Mouse (Mus musculus) embryo, embryonic 9.5 days (tissue): ENCODE measurements around the gene Eif2ak3.
A peak's percentile ranks its signal among the peaks of the same experiment; 100 is the strongest.
"Not testable (repeated sequence)": the region's sequence is repeated elsewhere in the genome, so short reads cannot be mapped to it uniquely, and the experiment has no call there.

Experiments used
- DNase-seq: peaks from one replicate; pipeline ENCODE4 v3.0.0-alpha.2; 2017; ENCODE audit errors: extremely low spot score

Gene Eif2ak3

DNA sequence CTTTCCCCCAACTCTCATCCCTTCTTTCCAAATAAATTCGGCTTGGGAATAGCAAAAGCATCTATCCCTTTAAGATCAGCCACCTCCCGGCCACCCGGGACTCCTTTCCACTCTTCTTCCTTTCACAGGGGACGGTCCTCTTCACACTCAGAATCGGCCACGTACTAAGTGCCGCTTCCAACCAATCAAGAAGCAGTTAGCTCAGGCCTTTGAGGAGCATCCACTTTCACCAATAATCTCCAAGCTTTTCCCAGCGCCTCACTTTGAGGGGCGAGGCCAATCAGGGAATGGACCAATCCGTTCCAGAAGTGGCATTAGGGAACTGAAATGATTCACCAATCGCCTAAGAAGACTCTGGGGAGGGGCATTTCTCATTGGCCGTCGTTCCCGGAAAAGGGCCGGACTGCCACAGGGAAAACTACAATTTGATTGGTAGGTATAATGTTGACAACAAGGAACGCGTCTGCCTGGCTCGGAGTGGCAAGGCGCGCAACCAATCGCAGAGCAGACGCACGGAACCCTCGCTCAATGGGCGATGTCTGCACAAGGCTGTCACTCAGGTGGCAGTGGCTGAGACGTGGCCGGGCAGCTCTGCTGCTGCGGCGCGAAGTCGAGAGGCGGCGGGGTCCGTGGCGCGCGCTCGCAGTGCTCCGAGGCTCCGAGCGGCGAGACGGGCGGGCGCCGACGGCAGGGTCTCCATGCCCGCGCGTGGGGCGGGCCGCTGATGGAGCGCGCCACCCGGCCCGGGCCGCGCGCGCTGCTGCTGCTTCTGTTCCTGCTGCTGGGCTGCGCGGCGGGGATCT lies at the start of gene Eif2ak3:
TSS of gene Eif2ak3 (plus strand) at position 514 of the 803 bp plus-strand sequence.
- peak; percentile 95 for DNase-seq

DNA sequence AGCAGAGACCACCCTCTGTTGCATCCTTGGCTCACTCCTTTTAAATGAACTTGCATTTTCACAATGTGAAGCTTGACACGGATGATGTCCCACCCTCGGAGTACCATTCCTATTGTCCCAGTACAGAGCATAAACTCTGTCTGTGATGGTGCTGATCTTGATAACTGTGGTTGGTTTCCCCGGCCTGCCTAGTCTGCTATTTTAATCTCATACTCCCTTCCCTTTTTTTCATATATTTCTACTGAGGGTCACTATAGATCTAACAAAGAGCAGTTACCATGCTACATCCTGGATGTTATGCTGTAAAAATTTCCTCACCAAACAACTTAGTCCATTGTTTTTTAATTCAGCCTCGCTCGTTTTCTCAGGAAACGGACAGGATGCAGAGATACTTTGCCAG lies 47.4 kb upstream of the Eif2ak3 start:
- DNase-seq: no peak

DNA sequence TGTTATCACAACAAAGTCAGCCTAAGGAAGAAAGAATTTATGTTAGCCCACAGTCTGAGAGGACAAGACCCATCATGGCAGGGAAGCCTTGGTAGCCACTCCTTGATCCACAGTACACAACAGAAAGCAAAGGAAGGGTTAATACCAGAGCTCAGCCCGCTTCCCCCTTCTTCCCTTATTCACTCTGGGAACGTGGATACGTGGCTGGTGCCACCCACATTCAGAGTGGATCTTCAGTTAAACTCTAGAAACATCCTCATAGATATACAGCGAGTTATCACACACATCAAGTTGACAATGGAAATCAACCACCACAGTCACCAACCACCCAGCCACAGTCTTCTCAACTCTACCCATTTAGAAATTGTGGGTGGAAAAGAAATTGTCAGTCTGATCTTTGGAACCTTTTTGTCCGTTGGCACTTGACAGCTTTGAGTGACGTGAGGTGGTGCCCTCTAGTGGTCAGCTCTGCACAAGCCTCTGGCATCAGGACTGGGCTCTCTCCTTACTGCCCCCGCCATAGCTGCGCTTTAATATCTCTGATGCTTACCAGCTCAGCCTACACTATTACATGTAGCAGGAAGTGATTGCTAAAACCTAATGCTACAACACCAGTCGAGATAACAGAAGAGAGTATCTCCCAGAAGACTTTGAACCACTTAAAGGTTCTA lies 46.6 kb upstream of the Eif2ak3 start:
- peak; percentile 62 for DNase-seq

DNA sequence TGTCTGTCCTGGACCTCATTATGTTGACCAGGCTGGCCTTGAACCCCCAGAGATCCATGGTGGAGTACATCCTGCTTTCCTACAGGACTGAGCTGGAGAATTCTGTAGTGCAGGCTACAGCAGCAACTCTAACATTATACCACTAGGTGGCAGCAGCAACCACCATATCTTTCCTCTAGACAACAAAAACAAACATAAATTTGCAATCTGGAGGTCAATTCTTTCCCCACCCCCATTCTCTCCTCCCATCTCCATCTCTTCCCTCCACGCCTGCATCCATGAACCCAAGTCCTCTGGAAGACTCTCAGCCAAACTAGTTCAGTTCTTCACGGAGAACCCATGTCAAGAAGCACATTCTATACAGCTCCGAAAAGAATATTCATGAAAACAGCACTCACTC lies 39.7 kb upstream of the Eif2ak3 start:
- peak; percentile 56 for DNase-seq

DNA sequence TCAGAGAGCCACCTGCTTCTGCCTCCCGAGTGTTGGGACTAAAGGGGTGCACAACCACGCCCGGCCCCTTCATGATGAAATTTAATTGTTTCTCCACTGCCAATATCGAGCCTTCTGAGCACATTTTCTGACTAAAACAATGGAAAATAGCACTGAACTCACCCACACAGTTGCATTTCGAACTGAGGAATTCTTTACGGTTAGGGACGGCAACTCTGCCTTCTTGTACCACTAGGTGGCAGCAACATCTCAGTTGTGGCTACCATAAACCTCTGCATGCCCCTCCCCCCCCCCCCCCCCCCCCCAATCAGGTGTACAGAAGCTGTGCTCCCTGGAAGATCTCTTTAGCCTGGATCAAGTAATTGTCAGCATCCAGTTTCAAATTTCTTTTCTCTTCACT lies 39.0 kb upstream of the Eif2ak3 start:
- peak; percentile 65 for DNase-seq

DNA sequence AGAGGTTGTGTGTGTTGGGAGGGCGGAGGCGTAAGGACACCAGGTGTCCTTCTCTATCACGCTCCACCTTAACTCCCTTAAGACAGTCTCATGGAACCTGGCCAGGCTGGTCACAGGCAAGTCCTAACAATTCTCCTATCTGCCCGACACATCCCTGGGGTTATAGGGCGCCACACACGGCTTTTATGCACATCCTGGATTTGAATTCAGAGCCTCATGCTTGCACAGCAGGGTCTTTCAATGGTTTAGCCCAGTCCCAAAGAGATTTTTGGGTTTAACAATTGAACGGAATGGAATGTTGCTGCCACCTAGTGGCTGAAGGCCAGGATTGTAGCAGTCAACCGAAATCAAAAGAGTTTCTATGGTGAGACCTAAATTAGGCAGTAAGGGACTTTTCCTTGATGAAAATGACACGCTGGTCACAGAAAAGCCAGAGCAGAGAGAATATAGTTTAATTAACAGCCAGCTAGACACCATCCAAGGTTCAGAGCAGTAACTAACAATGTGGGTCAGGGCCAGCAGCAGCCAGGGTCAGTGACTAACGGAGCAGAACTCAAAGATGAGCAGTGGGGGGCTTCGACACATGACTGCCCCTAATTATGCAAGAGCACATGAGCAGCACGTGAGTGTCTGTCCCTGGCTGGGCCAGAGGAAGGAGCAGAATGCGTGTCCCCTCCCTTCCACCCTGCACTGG lies 38.3 kb upstream of the Eif2ak3 start:
- peak; percentile 76 for DNase-seq

DNA sequence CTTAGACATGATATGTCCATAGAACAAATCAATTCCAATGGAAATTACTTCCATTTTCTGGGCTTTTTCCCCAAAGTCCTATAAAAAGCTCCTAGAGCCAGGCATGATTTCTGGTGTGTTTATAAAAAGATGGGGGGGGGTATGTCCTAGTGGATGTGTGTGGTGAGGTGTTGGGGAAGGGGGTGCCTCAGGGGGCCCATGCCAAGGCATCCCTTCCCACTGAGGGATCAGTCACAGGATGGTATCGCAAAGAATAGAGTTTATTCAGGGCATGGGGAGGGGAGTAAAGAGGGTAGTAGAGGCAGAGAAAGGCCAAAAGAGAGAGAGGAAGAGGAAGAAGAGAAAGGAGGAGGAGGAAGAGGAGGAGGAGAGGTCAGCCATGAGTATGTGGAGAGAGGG lies 37.8 kb upstream of the Eif2ak3 start:
- no peak for DNase-seq

DNA sequence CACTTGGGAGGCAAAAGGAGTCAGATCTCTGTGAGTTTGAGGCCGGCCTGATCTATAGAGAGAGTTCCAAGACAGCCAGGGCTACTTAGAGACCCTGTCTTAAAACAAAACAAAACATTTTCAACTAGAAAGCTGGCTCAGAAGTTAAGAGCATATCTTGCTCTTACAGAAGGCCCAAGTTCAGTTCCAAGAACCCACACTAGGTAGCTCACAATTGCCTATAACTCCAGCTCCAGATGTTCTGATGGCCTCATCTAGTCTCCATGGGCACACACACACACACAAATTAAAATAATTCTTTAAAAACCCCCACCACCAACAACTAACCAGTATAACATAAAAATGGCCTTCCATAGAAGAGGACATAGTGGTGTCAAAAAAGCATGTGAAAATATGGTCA lies 33.8 kb upstream of the Eif2ak3 start:
- no peak for DNase-seq

DNA sequence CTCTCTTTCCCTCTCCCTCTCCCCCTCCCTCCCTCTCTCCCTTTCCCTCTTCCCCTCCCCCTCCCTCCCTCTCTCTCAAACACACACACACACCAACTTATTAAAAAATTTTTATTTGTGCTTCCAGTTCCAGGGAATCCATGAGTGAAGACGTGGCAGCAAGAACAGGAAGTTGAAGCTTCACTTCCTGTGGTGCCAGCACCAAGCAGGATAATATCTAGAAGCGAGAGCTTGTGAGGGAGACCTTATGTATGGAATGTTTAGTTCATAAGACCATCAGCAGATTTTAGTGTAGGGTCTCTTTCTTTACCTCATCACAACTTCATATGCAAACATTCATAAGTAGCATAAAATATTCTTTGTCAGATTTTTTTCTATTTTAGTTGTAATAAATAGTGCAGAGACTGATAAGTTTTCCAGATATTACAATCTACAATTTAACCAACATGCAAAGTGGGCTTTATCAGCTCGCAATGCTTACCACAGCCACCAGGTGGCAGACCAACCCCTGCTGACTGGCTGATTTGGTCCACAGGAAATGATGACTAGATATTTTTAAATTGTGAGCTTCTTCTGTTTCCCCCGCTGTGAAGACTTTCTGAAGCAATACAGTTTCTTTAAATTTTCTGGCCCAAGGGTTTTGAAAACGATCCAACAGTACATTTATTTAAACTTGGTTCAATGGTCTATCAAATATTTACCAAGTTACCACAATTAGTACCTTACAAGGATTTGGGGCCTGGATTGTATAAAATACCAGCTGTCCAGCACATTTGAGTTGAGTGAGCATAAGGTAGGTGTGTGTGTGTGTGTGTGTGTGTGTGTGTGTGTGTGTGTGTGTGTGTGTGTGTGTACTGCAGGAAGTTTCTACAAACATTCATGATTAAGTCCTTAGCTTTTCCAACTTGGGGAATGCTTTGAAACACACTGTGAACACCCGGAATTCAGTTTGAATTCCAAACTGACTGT lies 32.5 kb upstream of the Eif2ak3 start:
- DNase-seq: peak; percentile 73

DNA sequence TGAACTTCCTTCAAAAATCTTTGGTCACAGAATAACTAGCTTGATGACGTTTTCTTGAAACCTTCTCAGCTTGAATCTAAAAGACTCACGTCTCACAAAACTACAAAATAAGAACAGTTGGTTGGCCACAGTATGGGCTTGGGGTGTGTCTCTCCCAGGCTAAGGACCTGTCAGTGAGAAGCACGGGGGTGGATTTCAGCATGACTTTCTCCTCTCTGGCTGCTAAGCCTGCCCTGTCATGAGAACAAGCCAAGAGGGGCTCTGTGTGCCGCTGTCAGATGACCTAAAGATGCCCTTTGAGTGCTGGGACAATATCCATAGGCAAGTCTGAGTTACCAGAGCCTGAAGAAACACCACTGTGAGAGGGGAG lies 31.8 kb upstream of the Eif2ak3 start:
- no peak for DNase-seq

DNA sequence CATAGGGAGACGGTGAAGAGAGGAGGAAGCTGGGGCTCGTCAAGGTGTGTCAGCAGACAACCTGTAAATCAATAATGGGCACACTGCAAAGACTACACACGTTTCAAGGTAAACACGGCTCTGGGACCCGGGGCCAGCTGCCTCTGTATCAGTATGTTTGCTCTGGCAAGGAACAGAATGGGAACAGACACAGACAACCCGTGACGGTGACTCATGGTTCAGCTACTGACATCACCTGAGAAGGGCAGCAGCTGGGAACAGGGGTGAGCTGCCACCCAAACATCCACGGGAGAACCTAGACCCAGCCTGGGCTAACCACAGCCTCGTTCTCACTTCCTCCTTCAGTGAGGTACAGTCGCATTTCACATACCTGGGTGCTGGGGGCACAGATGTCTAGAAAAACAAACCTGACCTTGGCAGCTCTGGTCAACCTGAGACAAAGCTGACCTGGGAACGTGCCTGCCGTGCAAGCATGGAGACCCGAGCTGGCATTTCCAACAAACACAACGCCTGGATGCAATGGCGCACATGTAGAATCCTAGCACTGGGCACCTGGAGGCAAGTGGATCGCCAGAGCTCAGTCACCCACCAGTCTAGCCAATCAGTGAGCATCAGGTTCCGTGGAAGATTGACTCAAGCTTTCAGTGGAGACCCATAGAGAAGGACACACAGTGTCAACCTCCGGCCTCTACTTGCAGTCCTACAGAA lies 30.2 kb upstream of the Eif2ak3 start:
- DNase-seq: no peak

DNA sequence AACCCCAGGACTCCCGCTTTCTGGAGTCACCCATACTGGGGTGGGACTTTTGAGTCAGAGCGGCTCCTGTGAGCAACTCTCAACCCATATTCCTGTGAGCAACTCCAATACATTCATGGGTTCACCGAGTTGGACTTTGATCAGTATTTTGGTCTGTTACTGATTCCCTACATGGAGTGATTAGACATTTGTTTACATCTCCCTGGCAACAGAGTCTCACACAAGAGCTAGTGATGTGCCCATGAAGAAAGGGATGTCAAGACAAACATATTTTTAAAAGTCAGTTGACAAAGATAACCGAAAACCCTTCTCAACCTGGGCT lies 29.7 kb upstream of the Eif2ak3 start:
- DNase-seq: no peak

DNA sequence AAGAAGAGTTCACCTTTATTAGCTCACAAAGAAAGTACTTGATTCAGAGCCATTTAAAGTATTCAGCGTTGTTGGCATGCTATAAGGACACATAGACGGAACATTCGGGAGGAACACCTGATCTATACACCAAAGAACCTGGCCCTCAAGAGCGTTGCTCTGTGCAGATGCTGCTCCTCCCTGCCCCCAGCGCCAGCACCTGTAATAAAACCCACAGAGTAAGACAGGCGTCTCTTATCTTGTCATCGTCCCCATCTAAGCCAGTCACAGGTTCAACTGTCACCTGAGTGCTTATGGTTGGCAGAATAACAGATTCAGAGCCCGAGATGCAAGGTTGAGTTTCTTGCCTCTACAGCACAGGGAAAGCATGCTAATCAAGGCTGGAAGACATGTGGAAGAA lies 28.8 kb upstream of the Eif2ak3 start:
- no peak for DNase-seq

DNA sequence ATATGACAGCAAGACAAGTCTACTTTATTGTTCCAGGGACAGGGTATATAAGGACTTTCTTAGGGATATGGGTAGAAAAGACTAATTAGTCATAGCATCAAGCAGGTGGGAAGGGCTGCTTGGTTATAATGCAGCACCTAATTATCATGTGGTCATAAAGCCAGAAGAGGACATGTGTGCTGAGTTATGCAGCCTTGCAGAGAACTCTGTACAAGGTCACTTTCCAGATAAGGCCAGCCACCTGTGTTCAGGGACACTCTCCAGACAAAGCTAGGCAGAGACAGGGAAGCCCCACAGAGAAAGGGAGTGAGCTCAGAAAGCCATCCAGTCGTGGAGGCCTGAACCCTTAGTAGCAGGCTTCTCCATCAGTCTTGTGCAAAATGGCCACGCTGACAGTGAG lies 22.7 kb upstream of the Eif2ak3 start:
- DNase-seq: no peak

DNA sequence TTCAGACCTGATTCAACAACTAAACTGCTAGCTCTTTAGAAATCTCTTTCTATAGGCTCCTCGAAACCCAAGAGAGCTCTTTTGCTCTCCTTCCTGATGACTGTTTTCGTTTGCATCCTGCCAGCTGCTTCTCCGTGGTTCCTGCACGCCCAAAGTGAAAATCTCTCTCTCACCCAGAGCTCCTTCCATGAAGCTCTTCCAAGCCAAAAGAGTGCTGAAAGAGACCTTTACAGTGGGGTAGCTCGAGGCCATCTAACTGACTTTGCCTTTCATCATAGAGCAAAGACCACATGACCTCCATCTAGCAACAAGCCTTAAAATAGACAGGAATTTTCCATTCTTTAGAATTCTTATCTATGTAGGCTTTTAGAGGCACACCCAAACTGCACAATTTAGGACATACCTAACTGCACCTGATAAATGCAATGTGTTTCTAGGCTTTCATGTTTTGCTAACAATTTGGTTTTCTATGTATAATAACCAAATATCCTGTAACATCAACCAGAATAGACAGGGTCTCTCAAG lies 21.9 kb upstream of the Eif2ak3 start:
- DNase-seq: no peak

DNA sequence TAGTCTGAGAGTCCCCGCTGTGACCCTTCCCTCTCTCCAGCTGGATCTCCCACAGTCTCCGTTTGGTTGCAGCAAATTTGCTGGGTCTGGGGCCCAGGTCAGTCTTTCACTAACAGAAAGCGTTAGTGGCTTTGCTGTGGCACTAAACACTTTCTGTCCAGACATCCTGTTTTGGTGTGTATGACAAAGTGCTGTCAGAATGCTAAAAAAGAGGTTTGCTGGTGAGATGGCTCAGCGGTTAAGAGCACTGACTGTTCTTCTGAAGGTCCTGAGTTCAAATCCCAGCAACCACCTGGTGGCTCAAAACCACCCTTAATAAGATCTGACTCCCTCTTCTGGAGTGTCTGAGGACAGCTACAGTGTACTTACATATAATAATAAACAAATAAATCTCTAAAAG lies 21.0 kb upstream of the Eif2ak3 start:
- DNase-seq: not testable (repeated sequence)

DNA sequence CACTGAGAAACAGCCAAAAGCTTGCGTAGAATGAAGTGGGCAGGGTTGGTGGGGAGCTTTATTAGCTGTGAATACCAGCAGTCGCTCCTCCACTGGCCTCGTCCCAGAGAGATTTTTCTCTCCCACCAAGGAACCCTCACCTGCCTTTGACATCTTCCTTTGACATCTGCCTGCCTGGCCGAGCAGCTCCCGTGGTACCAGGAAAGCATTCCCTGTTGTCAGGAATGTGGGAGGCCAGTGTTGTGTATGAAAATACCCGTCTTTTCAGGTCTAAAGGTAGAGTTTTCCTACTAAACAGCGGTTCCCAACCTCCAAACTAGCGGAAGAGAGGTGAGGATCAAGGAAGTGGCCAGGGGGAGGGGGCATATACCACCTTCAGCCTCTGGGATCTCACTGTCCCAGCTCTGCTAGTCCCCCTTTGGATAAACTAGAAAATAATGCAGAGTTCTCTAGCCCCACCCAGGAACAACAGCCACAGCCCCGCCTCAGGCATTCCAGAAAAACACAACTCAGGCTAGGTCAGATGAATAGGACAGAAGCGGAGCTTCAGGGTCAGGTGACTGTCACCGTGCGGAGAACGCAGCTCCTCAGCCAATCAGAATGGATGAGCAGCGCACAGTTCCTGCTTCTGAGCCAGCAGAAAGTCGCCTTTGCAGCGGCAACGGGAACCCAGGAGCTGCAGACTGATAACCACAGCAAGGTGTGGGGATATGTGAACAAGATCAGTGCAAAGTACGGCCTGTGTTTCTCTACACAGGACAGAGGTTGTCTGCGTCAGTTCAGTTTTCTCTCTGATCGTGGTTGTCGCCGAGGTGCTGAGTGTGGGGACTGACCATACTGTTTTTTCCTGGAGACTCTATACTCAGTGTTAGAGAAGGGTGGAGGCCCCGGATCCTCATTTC lies 20.0 kb upstream of the Eif2ak3 start:
- peak; percentile 60 for DNase-seq

DNA sequence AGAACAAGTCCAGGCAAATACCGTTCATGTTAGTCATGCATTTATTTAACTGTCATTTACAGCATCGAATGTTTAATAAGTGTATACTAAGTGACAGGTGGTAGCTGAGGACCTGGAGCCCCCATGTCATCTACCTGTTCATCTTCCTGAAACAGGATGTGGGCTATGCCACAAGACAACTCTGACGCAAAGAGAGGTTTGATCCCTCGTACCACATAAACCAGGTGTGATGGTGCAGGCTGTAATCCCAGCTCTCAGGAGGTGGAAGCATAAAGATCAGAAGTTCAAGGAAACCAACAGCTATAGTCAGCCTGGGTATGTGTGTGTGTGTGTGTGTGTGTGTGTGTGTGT lies 19.4 kb upstream of the Eif2ak3 start:
- DNase-seq: no peak

DNA sequence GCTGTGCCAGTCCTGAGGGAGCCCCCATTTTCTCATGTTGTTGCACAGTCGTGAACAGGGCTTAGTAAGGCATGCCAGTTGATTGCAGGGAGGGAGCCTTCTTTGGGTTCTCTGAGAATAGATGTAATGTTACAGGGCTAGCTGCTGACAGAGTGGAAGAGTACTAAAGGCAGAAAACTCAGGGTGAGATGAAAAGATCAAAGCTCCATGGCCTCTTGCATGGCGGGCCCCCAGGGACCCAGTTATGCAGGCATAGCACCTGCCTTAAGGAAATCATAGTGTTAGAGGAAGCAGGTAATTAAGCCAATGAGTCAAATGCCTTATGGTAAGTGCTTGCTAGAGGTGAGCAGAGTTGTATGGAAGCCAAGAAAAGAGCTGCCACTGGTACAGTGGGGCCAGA lies 14.9 kb upstream of the Eif2ak3 start:
- no peak for DNase-seq

DNA sequence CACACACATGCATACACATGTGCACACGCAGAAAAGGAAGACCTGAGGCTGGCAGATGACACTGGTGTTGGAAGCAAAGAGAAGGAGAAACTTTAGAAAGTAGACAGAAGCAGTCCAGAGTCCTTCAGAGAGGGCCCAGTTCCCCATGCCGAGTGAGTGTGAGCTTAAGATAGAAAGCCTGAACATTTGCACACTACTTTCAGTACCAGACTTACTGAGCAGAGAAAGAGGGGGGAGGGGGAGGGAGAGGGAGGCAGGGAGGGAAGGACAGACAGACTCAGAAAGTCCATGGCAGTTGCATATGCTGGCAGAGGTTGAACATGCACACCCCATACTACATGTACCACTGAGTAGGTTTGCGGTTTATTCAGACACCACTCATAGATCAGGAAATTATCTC lies 13.8 kb upstream of the Eif2ak3 start:
- DNase-seq: no peak
